Mouse (Mus musculus): ENCODE measurements around the gene Ifitm3.

DNA sequence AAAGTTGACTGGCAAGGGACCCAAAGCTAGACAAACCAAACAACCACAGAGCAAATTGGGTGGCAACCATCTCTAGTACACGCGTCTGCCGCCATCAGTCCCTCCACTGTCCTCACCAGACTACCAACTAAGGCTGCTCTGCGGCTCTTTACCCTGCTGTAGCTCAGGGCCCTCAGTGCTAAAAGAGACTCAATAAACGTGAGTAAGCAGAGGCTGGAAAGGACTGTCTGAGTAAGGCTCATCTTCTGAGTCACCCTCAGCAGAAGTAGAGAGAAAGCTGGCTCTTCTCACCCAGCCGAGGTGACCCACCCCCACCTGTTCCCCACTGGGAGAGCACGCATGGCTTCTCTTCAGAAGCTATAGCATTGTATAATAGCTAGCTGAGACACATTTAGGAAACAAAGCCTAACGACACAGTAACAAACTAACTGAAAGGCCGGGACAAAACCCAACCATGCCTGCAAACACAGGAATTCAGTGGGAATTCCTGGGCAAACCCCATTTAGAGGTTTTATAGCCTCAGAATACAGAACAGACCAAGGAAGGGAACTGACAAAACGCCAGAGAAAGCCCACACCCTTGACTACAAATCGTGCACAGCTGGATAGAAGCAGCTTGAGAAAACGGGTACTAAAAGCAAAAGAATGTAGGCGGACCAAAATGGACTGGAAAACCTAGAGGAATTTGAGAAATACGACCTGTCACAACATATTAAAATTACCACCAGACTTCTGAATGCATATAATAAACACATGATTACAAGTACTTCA, 37.0 kb downstream of the Ifitm3 start:
- TF ChIP-seq POLR2A (IDR thresholded peaks at IDR 0.05; ENCODE audit: borderline replicate concordance, low read depth, low read length) (no peak), CTCF (IDR thresholded peaks at IDR 0.05; ENCODE audit: low read depth, low read length) (no peak)
